Mouse (Mus musculus) ES-Bruce4 (cell line): ENCODE data around the gene Crybb3. TPM values are rescaled to one million over a fixed set of nuclear protein-coding genes. Genes with fewer than 3 reads are reported as not detected.

Source experiments
- H3K27ac ChIP-seq: 2 replicates; pipeline ENCODE4 v1.5.1; 2012; ENCODE audit warnings: low read length, inconsistent platforms; ENCODE audit not compliant: insufficient read depth
- H3K27me3 ChIP-seq: 2 replicates; pipeline ENCODE4 v1.6.1; 2012; ENCODE audit warnings: mild to moderate bottlenecking, low read length, inconsistent platforms; ENCODE audit not compliant: control insufficient read depth, poor library complexity, insufficient read depth, severe bottlenecking
- H3K36me3 ChIP-seq: 2 replicates; pipeline ENCODE4 v1.6.1; 2012; ENCODE audit warnings: inconsistent platforms, mild to moderate bottlenecking, low read length, moderate library complexity; ENCODE audit not compliant: control insufficient read depth, poor library complexity, insufficient read depth, severe bottlenecking
- H3K4me1 ChIP-seq: one replicate; pipeline ENCODE4 v1.8.1; 2011; ENCODE audit warnings: low read length; ENCODE audit not compliant: control insufficient read depth, insufficient read depth
- H3K4me3 ChIP-seq: 2 replicates; pipeline ENCODE4 v1.5.1; 2011; ENCODE audit warnings: low read depth, mild to moderate bottlenecking, low read length
- H3K9ac ChIP-seq: 2 replicates; pipeline ENCODE4 v1.6.1; 2012; ENCODE audit warnings: low read depth, mild to moderate bottlenecking, inconsistent platforms; ENCODE audit not compliant: poor library complexity, severe bottlenecking
- H3K9me3 ChIP-seq: replicated peaks from 2 replicates; pipeline ENCODE4 v1.6.1; 2012; ENCODE audit warnings: mild to moderate bottlenecking, low read length, inconsistent platforms; ENCODE audit not compliant: control insufficient read depth, poor library complexity, insufficient read depth, severe bottlenecking
- CTCF ChIP-seq: IDR thresholded peaks from one replicate; pipeline ENCODE4 v1.8.1; 2011; ENCODE audit warnings: low read depth, low read length
- EP300 ChIP-seq: IDR thresholded peaks from 2 replicates; pipeline ENCODE4 v1.6.1; 2011; ENCODE audit warnings: low read depth, low read length; ENCODE audit not compliant: insufficient read depth
- POLR2A ChIP-seq: IDR thresholded peaks from one replicate; pipeline ENCODE4 v1.8.1; 2011; ENCODE audit warnings: low read length; ENCODE audit not compliant: insufficient read depth
- polyA plus RNA-seq: library from polyadenylated mRNA; stranded (reverse); fragments of >200 nt; gene quantifications from 2 replicates; pipeline ENCODE4 v1.2.4, GENCODE M21; 2011; ENCODE audit warnings: low read depth; ENCODE audit not compliant: missing spikeins, insufficient read depth, insufficient read length

The Crybb3 gene
- polyA plus RNA-seq, 1 experiment, result not detected

- H3K9ac ChIP-seq, result no peak overlapping the region
- no peak overlapping the region for H3K27ac ChIP-seq
- no peaks in the 10 kb centered on the region for H3K36me3 ChIP-seq
- TF ChIP-seq CTCF (no peak), POLR2A (no peak), EP300 (no peak)
- H3K27me3 ChIP-seq, result no peaks in the 10 kb centered on the region
- H3K9me3 ChIP-seq, result no peaks in the 10 kb centered on the region
- no peak overlapping the region for H3K4me3 ChIP-seq
- H3K4me1 ChIP-seq, result peaks cover 9% of the 10 kb centered on the region
Measured at GRCm38 (mm10) chr5:113120741-113121590, 39.6 kb upstream of the Crybb3 start.

- Histone ChIP-seq H3K36me3 (no peaks in the 10 kb centered on the region), H3K4me1 (peaks cover 9% of the 10 kb centered on the region), H3K4me3 (no peak overlapping the region), H3K9ac (no peak overlapping the region), H3K27me3 (no peaks in the 10 kb centered on the region), H3K27ac (no peak overlapping the region), H3K9me3 (no peaks in the 10 kb centered on the region)
- no peak for TF ChIP-seq EP300
- TF ChIP-seq CTCF, result no peak
- no peak for TF ChIP-seq POLR2A
Measured at GRCm38 (mm10) chr5:113119861-113120465, 38.6 kb upstream of the Crybb3 start.

GRCm38 (mm10) chr5:113119291-113119690 lies 37.9 kb upstream of the Crybb3 start:
- no peak for TF ChIP-seq EP300
- no peak for TF ChIP-seq POLR2A
- TF ChIP-seq CTCF, result no peak
- peaks cover 9% of the 10 kb centered on the region for H3K4me1 ChIP-seq
- H3K4me3 ChIP-seq, result no peak overlapping the region
- no peaks in the 10 kb centered on the region for H3K36me3 ChIP-seq
- H3K9me3 ChIP-seq, result no peaks in the 10 kb centered on the region
- H3K27me3 ChIP-seq, result no peaks in the 10 kb centered on the region
- H3K27ac ChIP-seq, result no peak overlapping the region
- no peak overlapping the region for H3K9ac ChIP-seq

GRCm38 (mm10) chr5:113118695-113119094 lies 37.3 kb upstream of the Crybb3 start:
- TF ChIP-seq POLR2A (no peak), CTCF (no peak), EP300 (no peak)
- Histone ChIP-seq H3K36me3 (no peaks in the 10 kb centered on the region), H3K4me3 (no peak overlapping the region), H3K9me3 (no peaks in the 10 kb centered on the region), H3K9ac (no peak overlapping the region), H3K27me3 (no peaks in the 10 kb centered on the region), H3K4me1 (peaks cover 9% of the 10 kb centered on the region), H3K27ac (no peak overlapping the region)

GRCm38 (mm10) chr5:113117361-113117760 lies 36.0 kb upstream of the Crybb3 start:
- peaks cover 8% of the 10 kb centered on the region for H3K4me1 ChIP-seq
- H3K27me3 ChIP-seq, result no peaks in the 10 kb centered on the region

GRCm38 (mm10) chr5:113115896-113116295 lies 34.5 kb upstream of the Crybb3 start:
- Histone ChIP-seq H3K4me1 (peaks cover 9% of the 10 kb centered on the region), H3K27ac (no peak overlapping the region), H3K4me3 (peak overlapping the region; percentile 56), H3K9ac (no peak overlapping the region), H3K36me3 (no peaks in the 10 kb centered on the region), H3K9me3 (no peaks in the 10 kb centered on the region), H3K27me3 (no peaks in the 10 kb centered on the region)
- TF ChIP-seq EP300 (no peak), CTCF (no peak), POLR2A (no peak)

More at GRCm38 (mm10) chr5:113117361-113117760, 36.0 kb upstream of the Crybb3 start:
- Histone ChIP-seq H3K4me3 (no peak overlapping the region), H3K36me3 (no peaks in the 10 kb centered on the region), H3K9ac (no peak overlapping the region), H3K9me3 (no peaks in the 10 kb centered on the region), H3K27ac (no peak overlapping the region)
- no peak for TF ChIP-seq CTCF
- no peak for TF ChIP-seq EP300
- no peak for TF ChIP-seq POLR2A
